ENCODE assay signal across 8 mouse cellular contexts in genomic region chr4:107597898-107598580, GRCm38 (mm10).
A peak's percentile ranks its signal among the peaks of the same experiment; 100 is the strongest.
DNase-seq lines count a peak whose midpoint lies in the region; ATAC-seq lines count a peak whose summit lies in the region.

No protein-coding gene starts in this region.

- intact Hi-C loops in heart, postnatal 10 days (cut with DNase I): no loop called here

- H3K4me1 ChIP-seq in heart, embryonic 10.5 days: peaks cover 54% of the 10 kb centered on the region
- H3K4me1 ChIP-seq in lung, embryonic 16.5 days (replicated peaks; ENCODE audit: control insufficient read depth, insufficient read depth, low read length): peaks cover 10% of the 10 kb centered on the region
- H3K4me1 ChIP-seq in hindbrain, embryonic 14.5 days (replicated peaks; ENCODE audit: control insufficient read depth, insufficient read depth, low read length): peaks cover 9% of the 10 kb centered on the region
- peaks cover 21% of the 10 kb centered on the region for H3K4me1 ChIP-seq in neural tube, embryonic 13.5 days (replicated peaks)

- H3K4me2 ChIP-seq in lung, embryonic 16.5 days (ENCODE audit: low read depth, low read length): no peak overlapping the region
- no peak overlapping the region for H3K4me2 ChIP-seq in hindbrain, embryonic 14.5 days (replicated peaks)
- no peak overlapping the region for H3K4me2 ChIP-seq in neural tube, embryonic 13.5 days

- no peaks in the 10 kb centered on the region for H3K9me3 ChIP-seq in heart, embryonic 10.5 days
- no peaks in the 10 kb centered on the region for H3K9me3 ChIP-seq in lung, embryonic 16.5 days (ENCODE audit: control insufficient read depth, low read length)
- H3K9me3 ChIP-seq in hindbrain, embryonic 14.5 days (ENCODE audit: control insufficient read depth, low read length): no peaks in the 10 kb centered on the region
- no peaks in the 10 kb centered on the region for H3K9me3 ChIP-seq in neural tube, embryonic 13.5 days

- no peak for DNase-seq in heart, embryonic 10.5 days (ENCODE audit: low spot score)
- DNase-seq in heart, postnatal 10 days: no peak
- no peak for DNase-seq in lung, adult 18-20 months
- no peak for DNase-seq in hindbrain, embryonic 14.5 days (ENCODE audit: low spot score)
- no peak for DNase-seq in urinary bladder, postnatal 36 days (ENCODE audit: low spot score in 2 of 2)
- DNase-seq in cerebellum, postnatal 25 days: no peak

- H3K27me3 ChIP-seq in heart, embryonic 10.5 days (ENCODE audit: insufficient read depth, poor library complexity, severe bottlenecking): peaks cover 22% of the 10 kb centered on the region; the same call in 1 of the 2 replicates
- no peaks in the 10 kb centered on the region for H3K27me3 ChIP-seq in lung, embryonic 16.5 days (ENCODE audit: control insufficient read depth, insufficient read depth, low read depth, low read length)
- H3K27me3 ChIP-seq in hindbrain, embryonic 14.5 days (ENCODE audit: control insufficient read depth, insufficient read depth, low read length): no peaks in the 10 kb centered on the region
- H3K27me3 ChIP-seq in neural tube, embryonic 13.5 days: peaks cover 16% of the 10 kb centered on the region; the same call in 1 of the 2 replicates

- 12% methylated on average over 10 of the region's 10 CpGs for WGBS in heart, embryonic 10.5 days
- WGBS in lung, embryonic 16.5 days: 13% methylated on average over 10 of the region's 10 CpGs
- WGBS in hindbrain, embryonic 14.5 days: 11% methylated on average over 10 of the region's 10 CpGs
- WGBS in neural tube, embryonic 13.5 days: 13% methylated on average over 10 of the region's 10 CpGs

- H3K36me3 ChIP-seq in heart, embryonic 10.5 days: no peaks in the 10 kb centered on the region
- no peaks in the 10 kb centered on the region for H3K36me3 ChIP-seq in lung, embryonic 16.5 days (ENCODE audit: control insufficient read depth, insufficient read depth, low read length)
- H3K36me3 ChIP-seq in hindbrain, embryonic 14.5 days (replicated peaks; ENCODE audit: control insufficient read depth, insufficient read depth): no peaks in the 10 kb centered on the region
- no peaks in the 10 kb centered on the region for H3K36me3 ChIP-seq in neural tube, embryonic 13.5 days

- no peak overlapping the region for H3K9ac ChIP-seq in lung, embryonic 16.5 days (ENCODE audit: low read length)
- H3K9ac ChIP-seq in hindbrain, embryonic 14.5 days: peak overlapping the region; percentile 22; the same call in 1 of the 2 replicates
- peak overlapping the region; percentile 26; the same call in 1 of the 2 replicates for H3K9ac ChIP-seq in neural tube, embryonic 13.5 days

- ATAC-seq in lung, embryonic 16.5 days (ENCODE audit: low read depth): peak; percentile 48; the same call in 1 of the 2 replicates
- peak; percentile 52; the same call in 1 of the 2 replicates for ATAC-seq in hindbrain, embryonic 14.5 days (ENCODE audit: low FRiP score)
- ATAC-seq in neural tube, embryonic 13.5 days (ENCODE audit: low read depth): peak; percentile 55

- peak overlapping the region; percentile 88 for H3K27ac ChIP-seq in heart, embryonic 10.5 days
- H3K27ac ChIP-seq in lung, embryonic 16.5 days (ENCODE audit: low read length): no peak overlapping the region
- H3K27ac ChIP-seq in hindbrain, embryonic 14.5 days: peak overlapping the region; percentile 16; the same call in 1 of the 2 replicates
- H3K27ac ChIP-seq in neural tube, embryonic 13.5 days (replicated peaks): peak overlapping the region; percentile 73; the same call in 1 of the 2 replicates

- H3K4me3 ChIP-seq in heart, embryonic 10.5 days: peak overlapping the region; percentile 35; the same call in 1 of the 2 replicates
- H3K4me3 ChIP-seq in lung, embryonic 16.5 days (ENCODE audit: low read length): no peak overlapping the region
- no peak overlapping the region for H3K4me3 ChIP-seq in hindbrain, embryonic 14.5 days (replicated peaks; ENCODE audit: low read length)
- no peak overlapping the region for H3K4me3 ChIP-seq in neural tube, embryonic 13.5 days
